Mouse (Mus musculus) retina, embryonic 14.5 days (tissue): ENCODE measurements around the gene Mplkip.
A peak's percentile ranks its signal among the peaks of the same experiment; 100 is the strongest.

ENCODE experiments used
- DNase-seq: peaks from one replicate; pipeline ENCODE4 v3.0.0-alpha.2; 2015; ENCODE audit warnings: low spot score

Mplkip gene

DNA sequence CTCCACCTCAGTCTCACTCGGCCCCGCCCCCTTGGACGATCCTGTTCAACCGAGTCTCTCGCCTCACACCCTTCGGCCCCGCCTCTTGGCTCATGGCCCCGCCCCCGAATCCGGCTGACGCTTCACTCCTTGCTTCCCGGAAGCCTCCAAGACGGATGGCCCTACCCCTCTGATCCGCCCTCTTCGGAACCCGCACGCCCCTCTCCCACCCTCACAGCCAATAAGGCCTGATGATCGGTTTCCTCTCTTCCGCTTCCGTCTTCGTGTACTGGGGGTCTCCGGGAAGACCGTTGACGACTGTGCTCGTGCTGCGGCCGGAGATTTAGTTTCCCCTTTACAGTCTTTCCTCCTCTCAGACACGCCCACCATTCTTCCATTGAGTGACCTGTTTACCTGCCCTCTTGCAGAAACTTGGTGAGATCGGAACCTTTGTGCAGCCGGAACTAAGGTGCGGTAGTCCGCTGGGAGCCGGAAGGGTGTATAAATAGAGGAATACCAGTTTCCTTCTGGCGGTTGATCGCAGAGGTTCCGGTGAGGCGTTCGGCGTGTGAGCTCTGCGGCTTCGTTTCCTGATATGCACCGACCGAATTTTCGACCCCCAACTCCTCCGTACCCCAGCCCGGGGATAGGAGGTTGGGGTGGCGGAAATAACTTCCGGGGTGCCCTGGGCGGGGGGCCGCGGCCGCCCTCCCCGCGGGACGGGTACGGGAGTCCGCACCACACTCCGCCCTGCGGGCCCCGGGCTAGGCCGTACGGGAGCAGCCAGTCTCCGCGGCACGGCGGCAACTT lies at the start of gene Mplkip, which contains the start of gene Sugct:
TSS of gene Mplkip (plus strand) at position 282 of the 789 bp plus-strand sequence.
TSS of gene Sugct (minus strand) at position 643 of the 789 bp plus-strand sequence.
- DNase-seq: peak; percentile 100

DNA sequence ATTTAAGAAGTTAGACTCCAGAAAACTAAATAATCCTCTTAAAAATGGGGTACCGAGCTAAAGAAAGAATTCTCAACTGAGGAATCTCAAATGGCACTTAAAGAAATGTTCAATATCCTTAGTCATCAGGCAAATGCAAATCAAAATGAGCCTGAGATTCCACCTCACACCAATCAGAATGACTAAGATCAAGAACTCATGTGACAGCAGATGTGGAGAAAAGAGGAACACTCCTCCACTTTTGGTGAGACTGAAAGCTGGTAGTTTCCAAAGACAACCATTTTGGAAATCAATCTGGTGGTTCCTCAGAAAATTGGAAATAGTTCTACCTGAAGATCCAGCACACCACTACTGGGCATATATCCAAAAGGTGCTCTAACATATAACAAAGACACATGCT lies 27.6 kb upstream of the Mplkip start:
- DNase-seq: no peak

DNA sequence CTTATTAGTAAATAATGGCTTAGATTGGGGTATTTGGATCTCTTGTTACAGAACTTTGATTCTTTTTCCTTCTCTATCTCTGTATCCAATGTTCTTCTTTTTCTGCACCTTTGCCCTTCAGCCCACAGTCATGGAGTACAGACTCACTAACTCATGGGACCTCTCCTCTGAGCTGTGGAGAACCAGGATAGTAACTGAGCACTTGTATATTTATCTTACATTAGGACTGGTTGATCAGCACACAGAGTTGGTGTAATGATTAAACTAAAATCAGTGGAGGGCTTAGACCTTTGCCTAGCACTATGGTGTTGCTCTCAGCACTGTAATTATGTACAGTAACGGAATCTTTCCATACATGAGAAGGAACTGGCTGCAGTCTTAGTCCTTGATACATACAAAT lies 23.9 kb upstream of the Mplkip start:
- DNase-seq: no peak

DNA sequence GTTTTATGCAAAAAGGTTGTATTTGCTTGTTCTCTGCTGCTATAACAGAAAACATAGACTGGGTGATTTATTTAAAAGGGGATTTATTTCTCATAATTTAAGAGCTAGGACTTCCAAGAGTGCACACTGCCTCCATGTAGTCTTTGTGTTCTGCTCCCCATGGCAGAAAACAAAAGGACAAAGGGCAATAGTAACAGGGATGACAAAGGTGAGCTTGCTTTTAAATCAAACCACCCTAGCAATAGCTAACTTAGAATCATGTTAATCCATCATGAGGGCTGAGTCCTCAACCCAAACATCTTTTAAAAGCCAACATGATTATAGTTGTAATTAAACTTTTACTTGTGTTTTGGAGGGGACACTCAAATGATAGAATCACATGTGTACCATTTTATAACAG lies 5.5 kb upstream of the Mplkip start:
- no peak for DNase-seq

DNA sequence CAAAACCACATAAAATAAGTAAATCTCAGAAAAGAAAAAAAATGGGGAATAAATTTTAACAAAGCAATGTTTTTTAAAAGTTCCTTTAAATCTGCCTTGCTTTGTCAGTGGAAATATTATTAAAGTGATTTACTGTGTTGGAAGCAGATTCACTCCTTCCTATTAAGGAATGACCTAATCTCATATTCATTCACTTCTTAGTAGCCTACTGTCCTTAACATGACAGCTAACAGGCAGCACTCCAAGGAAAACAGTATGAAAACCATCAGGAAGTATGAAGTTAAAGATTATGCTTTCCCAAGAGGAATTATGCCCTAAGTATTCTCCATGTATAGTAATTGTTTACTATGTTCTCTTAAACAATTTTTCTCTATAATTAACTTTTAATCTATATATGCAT lies 4.3 kb upstream of the Mplkip start:
- no peak for DNase-seq

DNA sequence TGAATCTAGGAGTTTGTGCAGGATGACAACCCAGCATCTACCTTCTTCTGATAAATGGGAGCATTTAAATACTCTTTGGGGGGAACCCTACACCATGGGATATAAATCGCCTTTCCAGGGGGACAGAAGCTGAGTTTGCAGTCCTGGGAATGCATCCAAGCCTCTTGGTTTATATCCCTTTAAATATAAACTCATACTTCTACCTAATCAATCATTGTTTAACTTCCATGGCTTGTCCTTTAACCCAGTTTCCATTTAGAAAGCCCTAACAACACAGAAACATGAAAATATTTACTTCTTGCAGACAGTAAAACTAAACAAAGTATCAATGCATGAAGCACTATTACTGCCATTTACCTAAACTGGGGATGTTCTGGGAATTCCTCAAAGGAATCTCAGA lies 3.6 kb upstream of the Mplkip start:
- no peak for DNase-seq

DNA sequence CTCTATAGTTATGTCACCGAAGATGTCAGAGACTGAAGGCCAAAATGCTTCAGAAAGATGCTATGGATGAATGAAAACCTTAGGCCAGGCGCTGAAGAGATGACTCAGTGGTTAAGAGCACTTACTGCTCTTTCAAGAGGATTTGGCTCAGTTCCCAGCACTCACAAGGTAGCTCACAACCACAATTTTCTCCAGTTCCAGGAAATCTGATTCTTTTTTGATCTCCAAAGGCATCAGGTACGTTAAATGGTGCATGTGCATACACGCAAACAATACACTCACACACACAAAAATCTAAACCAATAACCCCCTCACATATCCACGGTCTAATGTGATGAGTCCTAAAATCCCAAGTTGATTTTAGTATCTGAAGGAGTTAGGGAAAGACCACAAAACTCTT lies 1.2 kb upstream of the Mplkip start:
- no peak for DNase-seq

DNA sequence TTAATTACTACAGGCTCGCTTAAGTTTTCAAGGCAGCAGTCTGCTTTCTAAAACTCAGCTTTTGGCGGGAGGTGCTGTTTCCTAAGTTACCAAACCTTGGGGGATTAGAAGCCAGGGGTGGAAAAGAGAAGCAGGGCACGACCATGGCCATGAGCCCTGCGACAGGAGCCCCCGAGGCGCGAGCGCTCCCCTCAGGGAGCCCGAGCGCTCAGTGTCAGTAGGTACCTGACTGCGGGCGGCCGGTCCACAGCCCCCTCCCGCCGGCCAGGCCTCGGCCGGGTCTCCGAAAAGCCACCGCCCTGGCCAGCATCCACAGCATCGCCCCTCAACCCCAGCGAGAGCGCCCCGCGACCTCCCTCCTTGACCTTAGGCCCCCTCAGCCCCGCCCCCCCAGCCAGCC lies 578 bp upstream of the Mplkip start:
- DNase-seq: no peak

DNA sequence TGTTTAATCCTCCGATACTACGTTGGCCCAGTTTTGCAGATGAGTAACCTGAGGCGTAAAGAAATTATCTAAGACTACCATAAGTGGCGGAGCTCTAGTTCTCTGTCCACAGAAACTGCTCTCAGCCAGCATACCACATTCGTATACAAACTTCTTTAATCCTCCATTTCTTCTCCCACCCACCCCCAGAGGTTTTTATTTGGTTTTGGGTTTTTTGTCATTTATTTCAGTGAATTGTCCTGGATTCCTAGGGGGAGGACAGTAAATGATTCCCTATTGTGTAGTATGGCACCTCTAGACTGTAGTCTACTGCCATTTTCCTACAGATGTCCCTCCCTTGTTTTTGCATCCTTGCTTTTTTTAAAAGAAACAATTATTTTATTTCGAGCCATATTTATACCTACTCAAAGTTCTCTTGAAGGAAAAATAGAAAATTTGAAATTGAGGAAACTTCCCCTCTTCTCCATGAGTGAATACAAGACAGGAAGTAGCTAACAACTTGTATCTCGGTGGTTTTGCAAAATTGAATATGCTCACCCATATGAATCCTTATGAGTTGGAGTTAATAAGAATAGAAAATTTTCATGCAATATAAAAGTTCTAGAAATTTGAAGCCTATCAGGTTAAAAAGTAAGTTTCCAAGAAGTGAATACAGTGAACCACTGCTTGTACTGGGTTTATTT lies 1.0 kb downstream of the Mplkip start:
- peak; percentile 22 for DNase-seq

DNA sequence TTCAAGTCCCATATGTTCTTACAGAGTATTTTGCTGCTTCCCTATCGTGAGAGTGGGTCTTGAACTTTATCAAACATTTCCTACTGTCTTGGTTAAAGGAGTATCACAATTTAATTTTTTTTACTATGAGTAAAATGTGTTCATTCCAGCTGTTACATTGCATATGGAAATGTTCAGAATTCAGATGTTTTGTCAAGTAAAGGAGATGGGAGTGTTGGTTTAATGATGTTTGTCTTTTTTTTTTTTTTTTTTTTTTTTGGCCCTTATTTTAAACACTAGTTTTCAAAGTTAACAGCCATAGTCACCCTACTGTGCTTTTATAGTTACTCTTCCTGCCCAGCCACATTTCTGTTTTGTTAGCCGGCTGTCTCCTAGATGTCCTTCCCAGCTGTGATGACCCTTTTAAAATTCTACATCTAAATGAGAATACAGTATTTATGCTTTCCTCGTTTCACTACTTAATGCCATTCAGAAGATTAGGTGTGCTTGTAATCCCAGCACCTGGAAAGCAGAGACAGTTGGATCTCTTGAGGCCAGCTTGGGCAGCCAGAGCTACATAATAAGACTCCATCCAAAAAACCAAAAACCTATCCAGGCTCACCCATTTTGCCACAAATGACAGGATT lies 5.2 kb downstream of the Mplkip start:
- DNase-seq: no peak

DNA sequence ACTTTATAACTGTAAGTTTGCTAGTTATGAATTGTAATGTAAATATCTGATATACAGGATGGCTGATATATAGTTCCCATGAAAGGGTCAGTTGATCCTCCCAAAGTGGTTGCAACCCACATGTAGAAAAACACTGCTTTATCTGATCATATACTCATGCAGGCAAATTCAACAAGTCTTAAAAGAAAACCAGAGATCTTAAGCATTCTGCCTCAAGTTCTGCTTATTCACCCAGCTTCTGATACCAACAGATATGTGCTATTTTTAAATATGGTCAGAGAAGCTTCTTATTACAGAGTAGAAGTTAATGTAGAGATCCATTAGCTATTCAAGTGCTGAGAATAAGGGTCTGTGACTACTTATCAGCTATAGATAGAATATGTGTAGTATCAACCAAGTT lies 6.3 kb downstream of the Mplkip start:
- no peak for DNase-seq

DNA sequence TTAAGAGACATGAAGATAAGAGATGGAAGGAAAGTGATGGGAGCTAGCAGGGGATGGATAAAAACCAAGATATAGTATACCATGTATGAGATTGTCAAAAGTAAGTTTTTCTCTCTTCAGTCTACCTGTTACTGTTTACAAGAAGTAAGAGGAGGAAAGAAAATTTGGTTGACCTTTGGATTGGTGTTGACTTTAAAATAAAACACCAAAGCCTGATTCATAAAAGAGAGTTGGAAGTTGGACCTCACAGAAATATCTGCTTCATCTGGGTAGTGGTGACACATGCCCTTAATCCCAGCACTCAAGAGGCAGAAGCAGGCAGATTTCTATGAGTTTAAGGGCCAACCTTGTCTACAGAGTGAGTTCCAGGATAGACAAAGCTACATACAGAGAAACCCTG lies 7.3 kb downstream of the Mplkip start:
- no peak for DNase-seq

DNA sequence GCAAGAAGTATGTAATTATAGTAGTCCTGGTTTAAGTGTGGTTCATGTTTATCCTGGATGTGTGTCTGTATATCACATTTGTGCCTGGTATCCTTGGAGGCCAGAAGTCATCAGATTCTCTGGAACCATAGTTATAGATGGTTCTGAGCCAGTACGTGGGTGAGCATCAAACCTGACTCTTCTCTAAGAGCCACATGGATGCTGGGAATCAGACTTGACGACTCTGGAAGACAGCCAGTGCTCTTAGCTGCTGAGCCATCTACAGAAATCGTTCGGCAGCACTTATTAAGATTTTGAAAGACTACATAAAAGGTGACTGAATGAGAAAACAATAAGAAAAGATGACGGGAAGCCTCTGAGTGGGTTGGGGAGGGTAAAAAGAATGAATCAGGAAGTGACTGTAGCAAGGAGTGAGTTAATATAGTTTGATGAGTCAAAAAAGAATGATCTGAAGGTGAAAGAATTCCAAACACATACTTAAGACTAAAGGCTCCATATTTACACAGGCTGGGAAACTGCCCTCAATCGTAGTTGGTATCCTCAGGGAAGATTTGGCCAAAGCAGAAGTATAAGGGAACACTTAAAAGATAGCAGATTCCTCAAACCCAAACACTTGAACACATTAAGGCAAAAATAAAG lies 10.3 kb downstream of the Mplkip start:
- DNase-seq: no peak

DNA sequence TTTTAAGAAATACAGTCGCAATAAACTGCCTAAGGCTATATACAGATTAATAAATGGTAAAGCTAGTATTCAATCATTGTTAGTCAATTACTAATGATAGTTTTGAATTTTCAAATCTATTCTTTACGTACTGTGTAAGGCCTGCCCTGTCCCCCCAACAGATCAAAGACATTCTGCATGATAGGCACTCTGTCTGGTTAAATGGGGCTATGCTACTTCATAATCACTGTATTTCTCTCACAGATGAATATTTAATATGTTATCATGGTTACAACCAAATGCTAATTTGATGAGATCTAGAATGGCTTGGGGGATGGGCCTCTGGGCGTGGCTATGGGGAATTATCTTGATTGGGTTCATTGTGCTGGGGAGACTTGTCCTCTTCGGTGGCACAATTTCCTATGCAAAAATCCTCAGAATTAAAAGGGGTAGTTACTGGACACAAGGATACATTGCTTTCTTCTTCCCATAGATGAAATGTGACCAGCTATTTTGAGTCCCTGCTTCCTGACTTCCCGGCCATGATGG lies 13.9 kb downstream of the Mplkip start:
- DNase-seq: no peak

DNA sequence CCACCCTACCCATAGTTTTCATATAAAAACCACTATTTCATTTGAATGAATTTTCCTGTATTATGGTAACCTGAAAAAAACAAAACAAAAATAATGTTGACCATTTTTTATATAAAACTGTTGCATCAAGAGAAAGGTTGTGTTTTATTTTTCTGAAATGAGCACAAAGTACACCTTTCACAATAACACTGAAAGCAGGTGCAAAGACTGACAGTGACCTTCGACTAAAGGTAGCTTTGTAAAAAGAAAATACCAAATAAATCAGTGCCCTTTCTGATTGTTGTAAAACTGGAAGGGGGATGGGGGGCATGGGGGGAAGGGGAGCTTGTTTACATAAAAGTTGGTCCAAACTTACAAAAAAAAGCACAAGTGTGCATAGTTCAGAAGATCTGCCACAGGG lies 22.4 kb downstream of the Mplkip start:
- no peak for DNase-seq

DNA sequence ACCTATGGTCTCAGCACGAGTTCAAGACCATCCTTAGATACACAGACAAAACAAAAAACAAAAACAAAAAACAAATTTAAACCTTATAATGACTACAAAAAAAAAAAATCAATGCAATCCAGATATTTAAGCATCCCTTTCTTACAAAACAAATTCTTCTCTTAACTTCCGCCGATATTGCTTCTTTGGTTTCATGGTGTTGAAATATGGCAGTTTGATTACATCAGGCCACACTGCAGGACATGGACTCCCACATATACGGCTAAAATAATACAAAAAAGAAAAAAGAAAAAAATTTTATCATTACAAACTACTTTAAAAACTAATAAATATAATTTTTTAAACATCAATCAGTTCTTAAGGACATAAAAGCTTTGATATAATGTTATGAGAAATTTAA lies 32.9 kb downstream of the Mplkip start:
- DNase-seq: no peak

DNA sequence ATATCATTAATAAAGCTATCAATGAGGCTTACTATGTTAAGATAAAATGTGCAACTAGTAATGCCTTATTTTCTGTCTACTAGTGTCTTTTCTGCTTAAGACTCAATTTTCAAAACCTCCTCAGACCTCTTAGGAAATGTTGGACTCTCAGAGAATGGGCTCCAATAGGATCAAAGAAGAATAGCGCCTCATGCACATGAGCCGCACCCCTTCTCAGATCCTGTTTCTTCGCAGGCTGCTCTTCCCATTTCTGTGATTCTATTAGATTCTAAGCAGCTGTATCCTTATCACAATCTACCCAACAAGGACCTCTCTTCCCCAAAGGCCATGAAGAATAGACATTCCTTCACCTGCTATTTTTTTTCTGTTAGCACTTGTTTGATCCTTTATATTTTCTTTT lies 33.8 kb downstream of the Mplkip start:
- DNase-seq: no peak
